Mouse (Mus musculus): ENCODE data around the gene Olfr1349. TPM values are rescaled to one million over a fixed set of nuclear protein-coding genes. Genes with fewer than 3 reads are reported as not detected.

Olfr1349 gene
- not detected for polyA plus RNA-seq (2017; shearing (Covaris generic))

GRCm38 (mm10) chr7:6522850-6523249 is at the start of gene Olfr1349:
TSS of gene Olfr1349 (minus strand) at chr7:6522950.

DNA sequence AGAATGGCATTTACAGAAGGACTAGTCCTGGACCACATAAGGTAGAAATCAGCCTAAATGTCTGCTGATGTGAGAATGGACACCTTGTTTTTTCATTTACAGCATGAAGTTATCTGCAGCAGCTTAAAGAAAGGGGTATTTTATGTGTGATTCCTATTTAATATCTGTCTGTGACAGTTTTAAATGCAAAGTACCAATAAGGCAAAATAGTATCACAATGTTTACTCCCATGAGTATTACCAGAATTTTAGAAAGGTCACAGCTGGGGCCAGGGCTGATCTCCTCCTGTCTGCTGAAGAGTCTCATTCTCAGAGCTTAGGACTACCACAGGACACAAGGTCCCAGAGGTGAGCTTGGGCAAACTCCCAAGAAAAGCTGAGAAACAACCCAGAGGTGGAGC is 41.8 kb upstream of the Olfr1349 start, which contains the start of gene Olfr1350:
Olfr1350 (plus strand) TSS at position 301 of the 400 bp plus-strand sequence.

GRCm38 (mm10) chr7:6508648-6509047 is 14.1 kb downstream of the Olfr1349 start, which contains the start of gene Olfr1348:
TSS of gene Olfr1348 (minus strand) at chr7:6508748.

DNA sequence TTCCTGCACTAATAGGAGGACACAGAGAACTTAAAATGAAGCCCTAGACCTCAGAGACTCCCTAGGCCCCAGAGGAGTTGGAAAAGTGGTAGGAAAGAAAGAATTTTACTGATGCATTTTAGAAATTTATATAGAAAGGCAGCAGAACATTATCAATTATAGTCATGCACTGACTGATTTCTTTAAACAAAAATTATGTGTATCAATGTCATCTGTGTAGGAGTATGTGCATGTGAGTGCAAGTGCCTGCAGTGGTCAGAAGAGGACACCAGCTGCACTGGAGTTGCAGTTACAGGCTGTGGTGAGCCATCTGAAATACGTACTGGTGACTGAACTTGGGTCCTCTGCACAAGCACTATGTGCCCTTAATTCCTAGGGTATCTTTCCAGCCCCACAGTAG is 23.1 kb downstream of the Olfr1349 start, which contains the start of gene Olfr1347:
Olfr1347 (minus strand) TSS at position 101 of the 400 bp plus-strand sequence.

DNA sequence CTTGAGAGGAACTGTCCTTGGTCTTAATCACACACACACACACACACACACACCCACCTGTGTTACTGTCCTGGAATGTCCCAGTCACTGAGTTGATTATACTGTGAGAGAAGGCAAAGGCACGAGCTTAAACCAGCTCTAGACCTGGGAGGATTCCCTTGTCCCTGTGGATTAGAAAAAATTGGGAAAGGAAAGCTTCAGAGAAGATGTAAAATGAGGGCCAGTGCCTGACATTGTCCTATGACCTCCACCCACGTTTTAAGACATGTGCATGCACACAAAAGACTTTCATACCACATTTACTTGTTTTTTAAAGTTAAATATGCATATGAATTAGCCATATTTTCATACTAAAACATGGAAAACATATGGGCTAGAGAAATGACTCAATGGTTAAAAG is 35.9 kb downstream of the Olfr1349 start, which contains the start of gene Olfr5:
Olfr5 (minus strand) TSS at position 101 of the 400 bp plus-strand sequence.

DNA sequence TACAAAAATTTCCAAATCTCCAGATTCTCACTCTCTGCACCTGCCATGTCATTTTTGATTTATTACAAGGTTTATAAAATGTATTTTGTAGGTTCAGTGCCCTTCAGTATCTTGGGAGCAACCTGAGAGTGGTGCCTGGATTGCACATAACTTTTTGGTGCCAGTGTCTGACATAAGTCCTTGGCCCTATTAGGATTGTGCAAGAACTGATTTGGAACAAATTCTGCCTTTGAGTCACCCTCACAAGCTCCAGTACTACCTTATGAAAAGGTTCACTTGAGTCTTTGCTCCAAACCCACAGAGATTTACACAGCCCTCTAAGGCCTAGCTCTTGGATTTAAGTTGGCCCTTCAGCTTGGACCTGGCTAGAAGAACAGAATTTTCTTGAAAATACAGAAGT is 55.8 kb downstream of the Olfr1349 start, which contains the start of gene Olfr1346:
Olfr1346 (plus strand) TSS at position 151 of the 400 bp plus-strand sequence.

Other genes with a start within 250 kb of the Olfr1349 start
- gene Zfp667, start 236.4 kb downstream of the Olfr1349 start, polyA plus RNA-seq (2017; shearing (Covaris generic)) = 8.0 TPM
- gene Zfp583, start 191.7 kb downstream of the Olfr1349 start, polyA plus RNA-seq (2017; shearing (Covaris generic)) = 1.3 TPM
- 0.65 TPM for gene Gm3854, start 179.2 kb downstream of the Olfr1349 start, polyA plus RNA-seq (2017; shearing (Covaris generic))
- gene Zfp78, start 159.7 kb downstream of the Olfr1349 start, polyA plus RNA-seq (2017; shearing (Covaris generic)) = 4.6 TPM
- gene Zfp28, start 139.7 kb downstream of the Olfr1349 start, polyA plus RNA-seq (2017; shearing (Covaris generic)) = 15.2 TPM
- gene Smim17, start 124.2 kb downstream of the Olfr1349 start, polyA plus RNA-seq (2017; shearing (Covaris generic)) = 0.43 TPM
- gene Gm20715, start 112.7 kb downstream of the Olfr1349 start, polyA plus RNA-seq (2017; shearing (Covaris generic)) = not detected
- not detected for gene Olfr1344, start 84.3 kb downstream of the Olfr1349 start, polyA plus RNA-seq (2017; shearing (Covaris generic))
- gene Olfr1336, start 66.8 kb downstream of the Olfr1349 start, polyA plus RNA-seq (2017; shearing (Covaris generic)) = 0.05 TPM
- not detected for gene Olfr1346, start 55.8 kb downstream of the Olfr1349 start, polyA plus RNA-seq (2017; shearing (Covaris generic))
- not detected for gene Olfr5, start 36.0 kb downstream of the Olfr1349 start, polyA plus RNA-seq (2017; shearing (Covaris generic))
- not detected for gene Olfr1347, start 23.2 kb downstream of the Olfr1349 start, polyA plus RNA-seq (2017; shearing (Covaris generic))
- not detected for gene Olfr1348, start 14.2 kb downstream of the Olfr1349 start, polyA plus RNA-seq (2017; shearing (Covaris generic))
- not detected for gene Olfr1350, start 41.9 kb upstream of the Olfr1349 start, polyA plus RNA-seq (2017; shearing (Covaris generic))
- not detected for gene Zim1, start 173.5 kb upstream of the Olfr1349 start, polyA plus RNA-seq (2017; shearing (Covaris generic))
- not detected for gene Peg3, start 207.5 kb upstream of the Olfr1349 start, polyA plus RNA-seq (2017; shearing (Covaris generic))
- not detected for gene Usp29, start 207.6 kb upstream of the Olfr1349 start, polyA plus RNA-seq (2017; shearing (Covaris generic))